Mouse (Mus musculus): Measurements from ENCODE around the gene R3hdm2. TPM values are rescaled to one million over a fixed set of nuclear protein-coding genes. Genes with fewer than 3 reads are reported as not detected.

The R3hdm2 gene
- 31.9 and 33.8 TPM in 2 replicates for polyA plus RNA-seq (2014; fragmentation: Nextera tagmentation; extraction: Ambion mirVana)

- Histone ChIP-seq H3K36me3 (ENCODE audit: insufficient read depth) (no peaks in the 10 kb centered on the region), H3K9ac (peak within 1 kb of the TSS; percentile 97), H3K9me3 (ENCODE audit: low read depth, low read length) (no peaks in the 10 kb centered on the region), H3K4me1 (ENCODE audit: insufficient read depth) (0 out of 2 replicates have a peak, but pooled peaks cover 8% of the 10 kb centered on the region), H3K27ac (ENCODE audit: low read depth) (peak within 1 kb of the TSS; percentile 94), H3K4me3 (ENCODE audit: low read depth, low read length) (peak within 1 kb of the TSS; percentile 60), H3K4me2 (peak within 1 kb of the TSS; percentile 74), H3K27me3 (ENCODE audit: insufficient read depth, low read length) (no peaks in the 10 kb centered on the region)
- ATAC-seq (ENCODE audit: insufficient read depth), result peak; percentile 98
- DNase-seq, result peak; percentile 98
- under 1% methylated on average over 44 of the region's 53 CpGs for WGBS
- TF ChIP-seq CTCF (IDR thresholded peaks at IDR 0.05; ENCODE audit: low read depth), result no peak
Measured at GRCm38 (mm10) chr10:127380251-127380691, at the start of gene R3hdm2. TSS of gene R3hdm2 (plus strand) at chr10:127380327.

GRCm38 (mm10) chr10:127332211-127332874 lies 47.8 kb upstream of the R3hdm2 start:
- ATAC-seq (ENCODE audit: insufficient read depth) (no peak), DNase-seq (peak; percentile 36)
- H3K27ac ChIP-seq (ENCODE audit: low read depth), result no peak overlapping the region
- H3K4me2 ChIP-seq, result 0 out of 2 replicates have a peak overlapping the region, but pooled peaks have one; percentile 20
- H3K9me3 ChIP-seq (ENCODE audit: low read depth, low read length), result 0 out of 2 replicates have a peak, but pooled peaks cover 2% of the 10 kb centered on the region
- H3K4me3 ChIP-seq (ENCODE audit: low read depth, low read length), result no peak overlapping the region
- peaks cover 19% of the 10 kb centered on the region for H3K27me3 ChIP-seq (ENCODE audit: insufficient read depth, low read length)
- TF ChIP-seq CTCF (IDR thresholded peaks at IDR 0.05; ENCODE audit: low read depth), result peak; percentile 43
- no peak overlapping the region for H3K9ac ChIP-seq
- H3K4me1 ChIP-seq (ENCODE audit: insufficient read depth), result no peaks in the 10 kb centered on the region
- WGBS, result 47% methylated on average over 31 of the region's 31 CpGs
- peaks cover 61% of the 10 kb centered on the region for H3K36me3 ChIP-seq (ENCODE audit: insufficient read depth)

GRCm38 (mm10) chr10:127333152-127333551 lies 47.0 kb upstream of the R3hdm2 start:
- ATAC-seq (ENCODE audit: insufficient read depth) (no peak), DNase-seq (peak; percentile 45)
- H3K27me3 ChIP-seq (ENCODE audit: insufficient read depth, low read length), result peaks cover 11% of the 10 kb centered on the region
- H3K9me3 ChIP-seq (ENCODE audit: low read depth, low read length), result no peaks in the 10 kb centered on the region
- H3K4me3 ChIP-seq (ENCODE audit: low read depth, low read length), result no peak overlapping the region
- H3K4me1 ChIP-seq (ENCODE audit: insufficient read depth), result no peaks in the 10 kb centered on the region
- H3K4me2 ChIP-seq, result no peak overlapping the region
- peaks cover 69% of the 10 kb centered on the region for H3K36me3 ChIP-seq (ENCODE audit: insufficient read depth)
- H3K27ac ChIP-seq (ENCODE audit: low read depth), result no peak overlapping the region
- H3K9ac ChIP-seq, result no peak overlapping the region
- WGBS, result 66% methylated on average over 5 of the region's 5 CpGs
- peak; percentile 45 for TF ChIP-seq CTCF (IDR thresholded peaks at IDR 0.05; ENCODE audit: low read depth)

- Histone ChIP-seq H3K36me3 (ENCODE audit: insufficient read depth) (peaks cover 63% of the 10 kb centered on the region), H3K27me3 (ENCODE audit: insufficient read depth, low read length) (peaks cover 2% of the 10 kb centered on the region; the same call in 1 of the 2 replicates), H3K4me2 (no peak overlapping the region), H3K4me1 (ENCODE audit: insufficient read depth) (no peaks in the 10 kb centered on the region), H3K4me3 (ENCODE audit: low read depth, low read length) (no peak overlapping the region), H3K9ac (no peak overlapping the region), H3K9me3 (ENCODE audit: low read depth, low read length) (no peaks in the 10 kb centered on the region), H3K27ac (ENCODE audit: low read depth) (no peak overlapping the region)
- DNase-seq (no peak), ATAC-seq (ENCODE audit: insufficient read depth) (no peak)
- TF ChIP-seq CTCF (IDR thresholded peaks at IDR 0.05; ENCODE audit: low read depth), result no peak
- WGBS, result 55% methylated on average over 1 of the region's 1 CpGs
Measured at GRCm38 (mm10) chr10:127335271-127335670, 44.9 kb upstream of the R3hdm2 start.

- H3K4me1 ChIP-seq (ENCODE audit: insufficient read depth), result no peaks in the 10 kb centered on the region
- H3K4me2 ChIP-seq, result no peak overlapping the region
- no peaks in the 10 kb centered on the region for H3K9me3 ChIP-seq (ENCODE audit: low read depth, low read length)
- H3K27ac ChIP-seq (ENCODE audit: low read depth), result no peak overlapping the region
- ATAC-seq (ENCODE audit: insufficient read depth) (no peak), DNase-seq (no peak)
- H3K27me3 ChIP-seq (ENCODE audit: insufficient read depth, low read length), result peaks cover 15% of the 10 kb centered on the region; the same call in 1 of the 2 replicates
- 55% methylated on average over 5 of the region's 5 CpGs for WGBS
- no peak overlapping the region for H3K4me3 ChIP-seq (ENCODE audit: low read depth, low read length)
- H3K9ac ChIP-seq, result no peak overlapping the region
- TF ChIP-seq CTCF (IDR thresholded peaks at IDR 0.05; ENCODE audit: low read depth), result no peak
- H3K36me3 ChIP-seq (ENCODE audit: insufficient read depth), result peaks cover 47% of the 10 kb centered on the region
Measured at GRCm38 (mm10) chr10:127336952-127337351, 43.2 kb upstream of the R3hdm2 start.

GRCm38 (mm10) chr10:127337536-127338099 lies 42.5 kb upstream of the R3hdm2 start:
- no peaks in the 10 kb centered on the region for H3K9me3 ChIP-seq (ENCODE audit: low read depth, low read length)
- 84% methylated on average over 6 of the region's 6 CpGs for WGBS
- H3K4me2 ChIP-seq, result no peak overlapping the region
- H3K27ac ChIP-seq (ENCODE audit: low read depth), result no peak overlapping the region
- ATAC-seq (ENCODE audit: insufficient read depth) (no peak), DNase-seq (no peak)
- peaks cover 41% of the 10 kb centered on the region for H3K36me3 ChIP-seq (ENCODE audit: insufficient read depth)
- peaks cover 15% of the 10 kb centered on the region; the same call in 1 of the 2 replicates for H3K27me3 ChIP-seq (ENCODE audit: insufficient read depth, low read length)
- no peaks in the 10 kb centered on the region for H3K4me1 ChIP-seq (ENCODE audit: insufficient read depth)
- no peak overlapping the region for H3K9ac ChIP-seq
- H3K4me3 ChIP-seq (ENCODE audit: low read depth, low read length), result no peak overlapping the region
- TF ChIP-seq CTCF (IDR thresholded peaks at IDR 0.05; ENCODE audit: low read depth), result no peak
